Mouse (Mus musculus): ENCODE results near the gene Ccdc89.

Gene Ccdc89

DNA sequence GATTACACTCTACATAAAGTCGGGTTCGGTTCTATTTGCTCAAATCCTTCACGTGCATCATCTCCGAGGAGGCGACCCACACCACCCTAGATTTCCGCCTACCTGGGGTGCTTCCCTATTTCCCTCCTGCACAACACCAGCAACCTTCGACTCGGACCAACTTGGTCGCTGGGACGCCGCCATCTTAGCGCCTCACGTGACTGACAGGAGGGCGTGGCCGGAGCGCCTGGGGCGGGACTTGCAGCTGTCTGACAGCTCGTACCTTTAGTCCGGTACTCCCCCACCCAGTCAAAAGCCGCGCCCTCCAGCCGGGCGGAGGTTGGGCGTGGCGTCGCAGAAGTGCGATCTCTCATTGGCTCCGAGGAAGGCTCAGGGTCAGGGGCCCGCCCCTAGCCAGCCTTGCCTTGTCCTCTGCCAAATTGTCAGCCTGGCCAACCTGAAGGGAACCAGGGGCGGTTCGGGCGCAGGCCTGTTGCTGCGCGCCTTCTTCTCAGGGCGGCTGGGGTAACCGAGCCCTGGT lies 49.5 kb downstream of the Ccdc89 start, which contains the start of gene Tmem126b:
Tmem126b (minus strand) TSS at position 209 of the 520 bp plus-strand sequence.
- DNase-seq (ENCODE audit: low spot score) = peak; percentile 99

- DNase-seq (ENCODE audit: low spot score) = peak; percentile 9
Measured at GRCm38 (mm10) chr7:90476313-90477245, 50.2 kb downstream of the Ccdc89 start, which contains the start of gene Dlg2. Gene Dlg2, plus strand, starts transcription at chr7:90476672.

Measured in ovary, adult 18-20 months (tissue).